Mouse (Mus musculus) regulatory T cell (primary cell): Measurements from ENCODE around the gene B3galt6.

Experiments
- in situ Hi-C: fragments of 300-600 bp; cut with MboI, MseI; formaldehyde crosslinking; loops from one replicate; pipeline ENCODE4 v1.15.1; 2025; ENCODE audit warnings: high pct_unique_total_duplicates

Gene B3galt6

GRCm38 (mm10) chr4:155992241-155992905, at the start of gene B3galt6, which contains the start of gene Sdf4:
B3galt6 (minus strand) TSS chr4:155992649.
Sdf4 (plus strand) TSS chr4:155992872.
- in situ Hi-C loops: no loop called here

GRCm38 (mm10) chr4:156034901-156035300, 42.5 kb upstream of the B3galt6 start:
- in situ Hi-C loops: loop anchor here (5.0 kb wide), 1 partner anchor 38 kb away; no protein-coding TSS in a partner anchor

- in situ Hi-C loops: loop anchor here (5.0 kb wide), 1 partner anchor 37 kb away; no protein-coding TSS in a partner anchor
Measured at GRCm38 (mm10) chr4:156034301-156034700, 41.9 kb upstream of the B3galt6 start.

- in situ Hi-C loops: loop anchor here (5.0 kb wide), 1 partner anchor 36 kb away; no protein-coding TSS in a partner anchor
Measured at GRCm38 (mm10) chr4:156033476-156034119, 41.1 kb upstream of the B3galt6 start.

- in situ Hi-C loops: loop anchor here (5.0 kb wide), 1 partner anchor 36 kb away; no protein-coding TSS in a partner anchor
Measured at GRCm38 (mm10) chr4:156032856-156033255, 40.4 kb upstream of the B3galt6 start.

- in situ Hi-C loops: loop anchor here (5.0 kb wide), 1 partner anchor 34 kb away; no protein-coding TSS in a partner anchor
Measured at GRCm38 (mm10) chr4:156031593-156032391, 39.3 kb upstream of the B3galt6 start.

- in situ Hi-C loops: loop anchor here (5.0 kb wide), 1 partner anchor 34 kb away; no protein-coding TSS in a partner anchor
Measured at GRCm38 (mm10) chr4:156031255-156031592, 38.8 kb upstream of the B3galt6 start.

GRCm38 (mm10) chr4:156030651-156031118, 38.2 kb upstream of the B3galt6 start:
- in situ Hi-C loops: loop anchor here (5.0 kb wide), 1 partner anchor 33 kb away; no protein-coding TSS in a partner anchor

GRCm38 (mm10) chr4:156028580-156028979, 36.1 kb upstream of the B3galt6 start:
- in situ Hi-C loops: no loop called here

GRCm38 (mm10) chr4:156026013-156026412, 33.6 kb upstream of the B3galt6 start, which contains the start of gene Tnfrsf18:
Tnfrsf18 (plus strand) TSS chr4:156026164.
- in situ Hi-C loops: no loop called here

GRCm38 (mm10) chr4:156024184-156024583, 31.7 kb upstream of the B3galt6 start:
- in situ Hi-C loops: no loop called here

GRCm38 (mm10) chr4:156023520-156023919, 31.1 kb upstream of the B3galt6 start:
- in situ Hi-C loops: no loop called here

- in situ Hi-C loops: no loop called here
Measured at GRCm38 (mm10) chr4:156021942-156022419, 29.5 kb upstream of the B3galt6 start.

GRCm38 (mm10) chr4:156021381-156021780, 28.9 kb upstream of the B3galt6 start:
- in situ Hi-C loops: no loop called here

- in situ Hi-C loops: no loop called here
Measured at GRCm38 (mm10) chr4:156019771-156020170, 27.3 kb upstream of the B3galt6 start.

GRCm38 (mm10) chr4:156014436-156014835, 22.0 kb upstream of the B3galt6 start:
- in situ Hi-C loops: no loop called here

GRCm38 (mm10) chr4:156013637-156014036, 21.2 kb upstream of the B3galt6 start, which contains the start of gene Tnfrsf4:
Tnfrsf4 (plus strand) TSS chr4:156013843.
- in situ Hi-C loops: no loop called here

GRCm38 (mm10) chr4:156008369-156008768, 15.9 kb upstream of the B3galt6 start:
- in situ Hi-C loops: no loop called here

- in situ Hi-C loops: no loop called here
Measured at GRCm38 (mm10) chr4:156004109-156004508, 11.7 kb upstream of the B3galt6 start.

- in situ Hi-C loops: no loop called here
Measured at GRCm38 (mm10) chr4:155993606-155994005, 1.2 kb upstream of the B3galt6 start.

- in situ Hi-C loops: no loop called here
Measured at GRCm38 (mm10) chr4:155992906-155993547, 578 bp upstream of the B3galt6 start.
